Mouse (Mus musculus) B cell, adult 2 months (primary cell): ENCODE data around the gene Cdc26.
A peak's percentile ranks its signal among the peaks of the same experiment; 100 is the strongest.

Experiments used
- DNase-seq, 2 experiments: peaks; one replicate each; pipeline ENCODE4 v3.0.0; 2022

Cdc26 gene

GRCm38 (mm10) chr4:62360805-62361455 is 47.5 kb downstream of the Cdc26 start:
- DNase-seq = peak in 1 of 2 experiments; percentile 29

GRCm38 (mm10) chr4:62360088-62360804 is 48.2 kb downstream of the Cdc26 start, which contains the start of the genes Fkbp15 and Slc31a1:
TSS of gene Fkbp15 (minus strand) at chr4:62360548.
TSS of gene Slc31a1 (plus strand) at chr4:62360727.
- DNase-seq = peak; percentile 92 to 95

GRCm38 (mm10) chr4:62359256-62359775 is 49.1 kb downstream of the Cdc26 start:
- no peak for DNase-seq

- DNase-seq = peak; percentile 16 to 18
Observed at GRCm38 (mm10) chr4:62357631-62358148, 50.8 kb downstream of the Cdc26 start.

- DNase-seq = no peak
Observed at GRCm38 (mm10) chr4:62349371-62349770, 59.1 kb downstream of the Cdc26 start.

- no peak for DNase-seq
Observed at GRCm38 (mm10) chr4:62348329-62348705, 60.1 kb downstream of the Cdc26 start.

- no peak for DNase-seq
Observed at GRCm38 (mm10) chr4:62347605-62348328, 60.7 kb downstream of the Cdc26 start.

- peak; percentile 36 to 37 for DNase-seq
Observed at GRCm38 (mm10) chr4:62345827-62346226, 62.6 kb downstream of the Cdc26 start.

GRCm38 (mm10) chr4:62344000-62344399 is 64.4 kb downstream of the Cdc26 start:
- peak; percentile 47 to 50 for DNase-seq

GRCm38 (mm10) chr4:62338536-62338935 is 69.9 kb downstream of the Cdc26 start:
- no peak for DNase-seq
